9 mouse cellular contexts compared by ENCODE assay signal in genomic region chr6:37298982-37299381, GRCm38 (mm10). TPM values are rescaled to one million over a fixed set of nuclear protein-coding genes. Genes with fewer than 3 reads are reported as not detected.
DNase-seq lines count a peak whose midpoint lies in the region; ATAC-seq lines count a peak whose summit lies in the region.
"Had no signal": no experiment of that assay in that cellular context is flagged by ENCODE, and none has a peak within 500 bp of the region (broad histone marks: within the 10 kb centered on the region; RNA-seq: fewer than 3 reads in every experiment).

No protein-coding gene starts in this region.

- peaks cover 52% of the 10 kb centered on the region for H3K27me3 ChIP-seq in liver, embryonic 11.5 days (replicated peaks; ENCODE audit: control insufficient read depth, insufficient read depth, low read length)
- peaks cover 64% of the 10 kb centered on the region for H3K27me3 ChIP-seq in forebrain, embryonic 10.5 days (ENCODE audit: poor library complexity, severe bottlenecking)
- peaks cover 48% of the 10 kb centered on the region for H3K27me3 ChIP-seq in limb, embryonic 11.5 days (ENCODE audit: control insufficient read depth, insufficient read depth, low read length)

- H3K36me3 ChIP-seq in liver, embryonic 11.5 days (ENCODE audit: control insufficient read depth, insufficient read depth, low read length), result no peaks in the 10 kb centered on the region
- H3K36me3 ChIP-seq in forebrain, embryonic 10.5 days (replicated peaks), result no peaks in the 10 kb centered on the region
- no peaks in the 10 kb centered on the region for H3K36me3 ChIP-seq in limb, embryonic 11.5 days (ENCODE audit: control insufficient read depth, insufficient read depth, low read length)

- ATAC-seq in liver, embryonic 11.5 days (replicated peaks; ENCODE audit: low FRiP score), result no peak
- no peak for ATAC-seq in limb, embryonic 11.5 days (ENCODE audit: insufficient number of reproducible peaks, low FRiP score, low TSS enrichment, low read depth)

- H3K9me3 ChIP-seq in liver, embryonic 11.5 days (ENCODE audit: control insufficient read depth, low read length), result no peaks in the 10 kb centered on the region
- no peaks in the 10 kb centered on the region for H3K9me3 ChIP-seq in forebrain, embryonic 10.5 days
- no peaks in the 10 kb centered on the region for H3K9me3 ChIP-seq in limb, embryonic 11.5 days (ENCODE audit: control insufficient read depth, low read length)

- H3K4me1 ChIP-seq in liver, embryonic 11.5 days (replicated peaks; ENCODE audit: control insufficient read depth, insufficient read depth, low read length), result no peaks in the 10 kb centered on the region
- H3K4me1 ChIP-seq in forebrain, embryonic 10.5 days, result peaks cover 21% of the 10 kb centered on the region
- 0 out of 2 replicates have a peak, but pooled peaks cover 4% of the 10 kb centered on the region for H3K4me1 ChIP-seq in limb, embryonic 11.5 days (ENCODE audit: control insufficient read depth, insufficient read depth, low read length)

- H3K4me2 ChIP-seq in liver, embryonic 11.5 days, result peak overlapping the region; percentile 79
- peak overlapping the region; percentile 99 for H3K4me2 ChIP-seq in limb, embryonic 11.5 days (ENCODE audit: low read depth, severe bottlenecking)

- peak overlapping the region; percentile 45; the same call in 1 of the 2 replicates for H3K4me3 ChIP-seq in liver, embryonic 11.5 days (ENCODE audit: low read depth, low read length)
- H3K4me3 ChIP-seq in forebrain, embryonic 10.5 days, result peak overlapping the region; percentile 77
- H3K4me3 ChIP-seq in limb, embryonic 11.5 days (ENCODE audit: low read depth, low read length), result peak overlapping the region; percentile 65

- 52% methylated on average over 4 of the region's 4 CpGs for WGBS in liver, embryonic 11.5 days
- WGBS in forebrain, embryonic 10.5 days, result 26% methylated on average over 4 of the region's 4 CpGs
- 36% methylated on average over 4 of the region's 4 CpGs for WGBS in limb, embryonic 11.5 days

- H3K27ac ChIP-seq in liver, embryonic 11.5 days (ENCODE audit: low read depth, low read length), result no peak overlapping the region
- H3K27ac ChIP-seq in forebrain, embryonic 10.5 days, result no peak overlapping the region
- H3K27ac ChIP-seq in limb, embryonic 11.5 days (replicated peaks; ENCODE audit: low read depth, low read length), result no peak overlapping the region
- H3K27ac ChIP-seq: macrophage had no signal

- no peak overlapping the region for H3K9ac ChIP-seq in liver, embryonic 11.5 days (ENCODE audit: low read depth, low read length)
- no peak overlapping the region; the same call in 1 of the 2 replicates for H3K9ac ChIP-seq in limb, embryonic 11.5 days (ENCODE audit: low read length)

- DNase-seq in liver, embryonic 11.5 days (ENCODE audit: low spot score), result no peak
- DNase-seq in liver, result no peak
- no peak for DNase-seq in forebrain, embryonic 10.5 days (ENCODE audit: extremely low spot score, low spot score)
- no peak for DNase-seq in limb, embryonic 11.5 days (ENCODE audit: low spot score)
- peak; percentile 10 for DNase-seq in retina, embryonic 14.5 days (ENCODE audit: low spot score)
- no peak for DNase-seq in ovary, postnatal 36 days (ENCODE audit: low spot score)
- no peak for DNase-seq in ovary, postnatal 14 days (ENCODE audit: low spot score)
- DNase-seq in adrenal gland, adult 18-20 months (ENCODE audit: low spot score in 2 of 2), result no peak

RNA-seq across cellular contexts. Expression of gene Dgki, which starts 1.0 kb away (rescaled TPM):
- polyA plus RNA-seq in liver, embryonic 11.5 days (2014; fragmentation: Nextera tagmentation; extraction: Ambion mirVana), result 0.17 and 0.18 TPM in 2 replicates
- 0.38 and 1.0 TPM in 2 replicates for polyA plus RNA-seq in forebrain, embryonic 10.5 days (2016; fragmentation: Nextera tagmentation; extraction: Ambion mirVana)
- 0.92 and 0.97 TPM in 2 replicates for polyA plus RNA-seq in limb, embryonic 11.5 days (2014; fragmentation: Nextera tagmentation; extraction: Ambion mirVana)
- total RNA-seq in adrenal gland, adult 18-20 months (2021), result 1 to 10 TPM; 1.8 to 3.4 TPM
